Mouse (Mus musculus): ENCODE measurements around the gene Skp1a.

The Skp1a gene

DNA sequence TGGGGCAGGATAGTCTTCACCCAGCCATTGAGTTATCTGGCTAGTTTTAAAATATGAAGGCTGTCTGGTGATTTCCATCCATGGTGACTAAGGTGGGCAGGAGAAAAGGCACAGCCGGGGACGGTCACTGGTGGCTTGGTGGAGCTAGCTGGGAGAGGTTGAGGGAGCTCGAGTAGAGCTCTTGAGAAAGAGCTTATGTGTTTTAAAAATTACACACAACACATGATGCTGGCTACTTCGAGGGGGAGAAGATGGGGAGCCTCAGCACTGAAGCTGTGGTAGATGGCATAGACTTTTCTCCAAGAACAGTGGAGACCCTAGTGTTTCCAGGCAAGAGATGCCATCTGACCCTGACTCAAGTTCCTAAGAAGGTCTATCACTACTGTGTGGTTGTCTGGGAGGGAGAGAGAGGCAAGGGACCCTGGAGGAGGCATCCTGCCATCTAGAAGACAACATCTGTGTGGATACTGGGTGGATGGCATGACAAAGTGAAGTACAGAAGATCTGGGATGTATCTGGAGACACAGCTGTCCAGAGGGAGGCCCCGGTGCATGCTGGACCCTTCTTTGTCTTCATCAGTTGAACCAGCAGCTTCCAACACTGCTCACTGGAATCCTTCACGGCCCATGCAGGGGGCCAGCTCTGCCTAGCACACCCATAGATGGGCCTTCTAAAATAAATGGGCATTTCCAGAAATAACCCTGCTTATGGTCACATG lies 45.8 kb downstream of the Skp1a start:
- no peak for DNase-seq (ENCODE audit: low spot score in 2 of 2)

DNA sequence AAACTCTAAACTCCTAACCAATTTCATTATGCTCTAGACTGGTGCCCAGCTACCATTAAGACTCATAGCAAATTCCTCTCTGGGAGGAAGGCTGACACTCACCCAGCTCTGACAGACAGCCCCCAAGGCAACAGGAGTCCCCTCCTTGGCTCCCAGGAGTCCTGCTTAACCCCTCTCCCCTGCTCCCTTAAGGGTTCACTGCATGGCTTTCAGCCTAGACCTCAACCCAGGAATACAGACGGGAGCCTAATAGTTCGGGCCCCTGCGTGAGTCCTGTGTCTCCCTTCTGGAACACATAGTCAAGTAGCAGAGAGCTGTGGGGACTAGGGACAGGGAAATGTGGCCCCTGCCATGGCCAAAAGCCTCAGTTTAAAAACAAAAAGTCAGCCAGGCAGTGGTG lies 46.4 kb downstream of the Skp1a start:
- no peak for DNase-seq (ENCODE audit: low spot score in 2 of 2)

DNA sequence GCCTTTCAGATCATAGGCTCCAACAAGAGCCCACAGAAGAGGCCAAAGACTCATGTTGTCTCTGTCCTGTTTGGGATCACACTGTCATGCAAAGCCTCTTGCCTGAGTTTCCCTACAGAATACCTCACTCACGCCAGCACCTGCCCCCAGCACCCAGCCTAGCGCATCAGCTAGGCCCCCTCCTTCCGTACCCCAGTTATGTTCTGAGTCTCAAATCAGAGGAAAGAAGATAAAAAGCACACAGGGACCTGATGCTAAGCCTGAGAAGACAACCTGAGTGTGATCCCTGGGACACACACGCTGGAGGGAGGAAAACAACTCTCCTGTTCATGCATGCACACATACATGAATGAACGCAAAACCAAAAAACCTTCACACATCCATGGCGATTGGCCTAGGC lies 47.2 kb downstream of the Skp1a start:
- DNase-seq (ENCODE audit: low spot score in 2 of 2): no peak

DNA sequence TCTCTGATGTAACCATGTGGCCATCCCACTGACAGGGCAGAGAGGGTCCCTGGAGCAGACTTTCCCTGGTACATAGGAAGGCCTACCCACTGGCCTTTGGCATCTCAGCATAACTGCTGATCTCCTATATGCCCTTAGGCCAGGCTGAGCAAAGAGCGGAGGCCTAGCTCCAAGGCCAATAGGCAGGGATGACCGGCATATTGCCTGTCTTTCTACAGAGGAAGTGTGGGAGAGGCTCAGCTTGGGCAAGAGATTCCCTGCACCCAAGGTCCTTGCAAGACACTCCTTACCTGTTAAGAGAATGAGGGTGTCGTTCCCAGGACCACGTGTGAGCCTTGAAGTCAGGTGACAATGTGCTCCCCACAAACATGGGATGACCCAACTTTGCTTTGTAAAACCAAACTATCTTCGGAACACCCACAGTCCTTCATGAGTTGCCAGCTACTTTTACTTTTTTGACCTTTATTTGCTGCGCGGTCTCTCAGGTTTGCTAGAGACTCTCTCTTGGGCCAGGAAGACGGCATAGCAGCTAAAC lies 47.9 kb downstream of the Skp1a start:
- DNase-seq (ENCODE audit: low spot score in 2 of 2): no peak

DNA sequence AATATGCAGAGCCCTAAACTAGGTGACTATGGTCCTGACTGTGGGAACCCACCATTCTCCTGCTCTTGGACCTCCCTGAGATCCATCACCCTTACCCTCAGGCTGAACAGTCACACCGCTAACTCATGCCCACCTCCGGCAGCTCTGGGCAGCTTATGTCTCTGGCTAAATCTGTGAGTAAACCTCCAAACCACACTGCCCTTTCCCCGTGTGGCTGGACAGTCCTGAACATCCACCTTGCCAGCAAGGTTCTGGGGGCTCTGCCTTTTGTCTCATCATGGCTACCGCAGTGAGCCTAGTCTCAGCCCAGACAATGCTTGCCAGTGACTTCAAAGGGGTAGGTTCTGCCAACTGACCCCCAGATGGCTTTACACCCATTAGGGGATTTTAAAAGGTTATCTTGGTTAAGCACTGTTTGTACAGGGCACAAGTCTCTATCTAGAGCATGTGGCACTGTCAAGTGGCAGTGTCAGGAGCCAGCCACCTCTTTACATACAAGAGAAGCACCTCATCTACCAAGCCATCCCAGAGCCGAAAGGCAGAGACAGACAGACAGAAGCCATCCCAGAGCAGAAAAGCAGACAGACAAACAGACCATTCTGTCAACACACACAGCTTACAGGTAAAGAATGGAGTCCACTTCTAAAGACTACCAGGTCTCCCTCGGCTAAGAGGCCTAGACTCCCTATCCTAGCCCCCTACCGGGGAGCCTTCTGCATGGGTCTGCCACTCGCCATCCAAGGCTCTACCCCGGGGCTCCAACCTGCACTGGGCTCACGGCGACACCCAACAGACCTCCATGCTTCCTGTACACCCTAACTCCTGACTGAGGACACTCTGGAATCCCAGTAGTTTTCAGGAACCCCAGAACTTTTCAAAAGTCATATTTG lies 49.0 kb downstream of the Skp1a start:
- DNase-seq (ENCODE audit: low spot score in 2 of 2): no peak

DNA sequence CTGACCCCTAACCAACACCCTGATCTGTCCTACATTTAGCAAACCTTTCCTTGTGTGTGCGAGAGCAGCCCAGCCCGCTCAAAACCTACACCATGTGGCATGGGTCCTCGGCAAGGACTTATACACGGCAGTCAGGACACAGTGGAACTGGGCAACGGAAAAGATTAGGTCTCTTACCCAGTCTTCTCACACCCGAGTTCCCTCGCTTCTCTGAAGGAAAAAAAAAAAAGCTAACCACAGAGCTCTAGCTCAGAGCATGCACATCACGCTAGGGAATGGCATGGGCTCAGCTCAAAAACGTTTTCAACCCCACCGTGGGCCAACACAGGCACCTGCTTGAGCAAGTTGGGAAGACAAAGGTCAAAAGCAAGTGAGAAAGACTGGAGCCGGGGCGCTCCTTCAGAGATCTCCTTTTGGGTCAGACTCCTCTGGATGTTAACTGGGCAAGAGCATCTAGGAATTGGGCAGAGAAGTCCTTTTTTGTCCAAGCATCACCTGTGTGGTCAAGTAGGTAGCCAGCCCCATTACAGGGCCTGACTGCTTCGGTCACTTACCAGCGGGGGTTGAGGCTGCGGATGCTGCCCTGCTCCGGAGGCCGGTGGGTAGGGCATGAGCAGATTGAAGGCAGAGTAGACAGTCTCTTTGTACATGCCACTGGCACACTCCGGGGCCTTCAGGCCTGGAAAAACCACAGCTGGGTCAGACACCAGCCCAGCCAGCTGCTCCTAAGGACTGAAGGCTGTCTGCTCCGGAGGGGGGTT lies 50.0 kb downstream of the Skp1a start:
- no peak for DNase-seq (ENCODE audit: low spot score in 2 of 2)

DNA sequence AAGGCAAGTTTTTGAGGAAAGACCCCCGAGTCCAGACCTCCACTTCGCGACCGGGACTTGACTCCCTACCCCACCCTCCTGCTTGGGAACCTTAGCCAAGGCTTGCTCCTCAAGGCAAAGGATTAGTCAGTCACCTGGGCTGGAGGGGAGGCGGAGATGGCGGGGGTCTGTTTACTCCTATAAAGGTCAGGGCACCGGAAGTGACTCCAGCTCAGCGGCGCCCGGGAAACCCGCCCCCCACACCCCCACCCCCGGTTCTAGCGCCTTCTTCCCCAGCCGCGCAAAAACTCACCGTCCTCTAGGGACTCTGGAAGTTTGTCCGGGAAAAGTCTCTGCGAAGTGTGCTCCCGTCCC lies 50.6 kb downstream of the Skp1a start:
- no peak for DNase-seq (ENCODE audit: low spot score in 2 of 2)

DNA sequence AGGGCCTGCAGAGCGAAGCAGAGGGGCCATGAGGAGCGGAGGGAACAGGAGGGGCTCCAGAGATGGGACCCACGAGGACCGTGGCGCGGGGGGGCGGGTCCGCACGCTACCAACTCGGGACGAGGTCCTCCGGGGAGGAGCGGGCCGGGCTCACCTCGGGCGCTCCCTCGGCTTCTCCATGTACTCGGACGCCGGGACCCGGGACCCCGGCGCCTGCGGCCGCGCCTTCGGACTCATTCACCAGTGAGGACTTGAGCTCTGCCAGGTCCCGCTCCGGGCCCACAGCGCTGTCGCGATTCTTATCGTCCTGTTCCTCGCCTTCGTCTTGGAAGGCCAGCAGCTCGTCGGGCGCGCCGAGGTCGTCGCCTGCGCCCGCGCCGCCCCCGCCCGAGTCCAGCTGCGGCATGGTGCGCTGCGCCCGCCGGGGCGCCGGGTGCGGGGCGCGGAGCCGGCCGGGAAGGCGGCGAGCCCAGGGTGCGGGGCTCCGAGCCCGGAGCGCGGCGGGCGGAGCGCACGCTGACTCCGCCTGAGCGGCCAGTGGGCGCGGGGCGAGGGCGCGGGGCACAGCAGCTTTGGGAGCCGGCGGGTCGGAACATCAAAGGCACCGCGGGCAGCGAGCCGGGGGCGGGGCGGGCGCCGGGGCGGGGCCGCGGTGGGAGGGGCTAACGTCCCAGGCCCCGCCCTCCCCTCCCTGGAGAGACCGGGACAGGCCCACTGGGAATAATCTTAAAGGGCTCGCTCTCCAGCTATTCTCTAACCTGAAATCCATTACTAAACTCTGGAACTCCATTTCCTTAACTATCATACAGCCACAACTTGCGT lies 51.2 kb downstream of the Skp1a start, which contains the start of gene Tcf7:
Gene Tcf7, minus strand, starts transcription at position 241 of the 822 bp plus-strand sequence.
- peak in 1 of 2 experiments; percentile 32 for DNase-seq (ENCODE audit: low spot score in 2 of 2)

DNA sequence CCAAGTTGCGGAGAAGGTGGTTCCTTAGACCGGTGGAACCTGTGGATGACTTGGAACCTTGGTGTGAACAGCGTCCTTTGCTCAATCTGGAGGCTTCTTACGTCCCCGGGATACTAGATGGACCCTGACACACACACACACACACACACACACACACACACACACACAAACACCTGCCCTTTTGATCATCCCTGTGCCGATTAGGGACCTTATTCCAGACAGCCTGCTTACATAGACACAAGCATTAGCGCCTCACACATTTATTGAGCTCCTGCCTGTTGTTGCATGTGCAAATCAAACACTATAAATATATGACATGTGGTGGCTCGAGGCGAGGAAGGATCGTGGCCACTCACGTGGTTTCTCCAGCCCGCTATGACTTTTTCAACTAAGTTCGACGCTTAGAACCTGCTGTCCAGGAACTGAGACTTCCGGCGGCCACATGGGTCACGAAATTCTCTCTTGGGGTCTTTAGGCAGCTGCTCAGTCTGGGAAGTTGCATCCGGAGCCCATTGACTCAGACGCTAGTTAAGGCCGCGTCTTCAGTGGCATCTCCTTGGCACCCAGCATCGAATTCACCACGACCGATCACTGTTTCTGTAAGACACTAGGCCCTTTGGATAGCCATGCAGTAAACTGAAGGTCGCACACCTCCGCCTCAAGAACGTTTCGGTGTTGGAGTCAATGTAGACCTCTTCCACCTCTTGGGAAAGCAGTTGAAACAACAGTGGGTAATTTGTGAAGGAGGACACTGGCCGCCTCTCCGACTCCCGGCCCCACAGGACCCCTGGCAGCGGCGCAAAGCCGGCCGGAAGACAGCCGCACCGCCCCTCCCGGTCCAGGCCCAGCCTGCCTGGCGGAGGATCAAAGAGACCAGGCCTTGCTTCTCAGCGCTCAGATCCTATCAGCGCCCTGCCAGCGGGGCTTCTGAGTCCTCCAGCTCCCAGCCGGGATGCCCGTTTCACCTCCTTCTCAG lies 52.1 kb downstream of the Skp1a start:
- no peak for DNase-seq (ENCODE audit: low spot score in 2 of 2)

DNA sequence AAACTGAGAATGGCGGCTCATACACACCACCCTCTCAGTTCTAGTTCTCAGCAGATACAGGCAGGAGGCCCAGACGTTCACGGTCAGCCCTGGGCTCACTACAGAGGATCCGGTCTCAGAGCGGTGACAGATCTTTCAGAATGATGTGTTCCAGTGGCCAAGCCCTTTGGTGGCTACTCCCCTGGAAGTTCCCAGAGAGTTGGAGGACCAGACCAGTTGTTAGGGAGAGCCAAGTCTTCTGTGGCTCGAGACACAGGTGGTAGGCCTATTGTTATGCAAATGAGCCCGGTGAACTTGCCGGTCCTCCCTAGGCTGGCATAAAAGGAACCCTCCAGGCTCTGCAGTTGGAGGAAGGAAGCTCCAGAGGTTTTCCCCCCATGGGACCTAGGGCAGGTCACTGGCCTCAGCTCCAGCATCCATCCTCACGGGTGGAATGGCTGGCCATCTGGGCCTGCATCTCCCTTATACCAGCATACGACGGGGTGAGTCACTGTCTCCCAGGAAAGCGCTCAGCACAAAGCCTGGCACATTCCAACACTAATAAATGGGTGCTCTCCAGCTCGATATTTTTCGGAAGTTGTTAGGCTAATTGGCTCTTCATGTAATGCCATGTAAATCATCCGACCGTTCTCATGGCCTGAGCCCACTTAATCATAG lies 54.6 kb downstream of the Skp1a start:
- no peak for DNase-seq (ENCODE audit: low spot score in 2 of 2)

DNA sequence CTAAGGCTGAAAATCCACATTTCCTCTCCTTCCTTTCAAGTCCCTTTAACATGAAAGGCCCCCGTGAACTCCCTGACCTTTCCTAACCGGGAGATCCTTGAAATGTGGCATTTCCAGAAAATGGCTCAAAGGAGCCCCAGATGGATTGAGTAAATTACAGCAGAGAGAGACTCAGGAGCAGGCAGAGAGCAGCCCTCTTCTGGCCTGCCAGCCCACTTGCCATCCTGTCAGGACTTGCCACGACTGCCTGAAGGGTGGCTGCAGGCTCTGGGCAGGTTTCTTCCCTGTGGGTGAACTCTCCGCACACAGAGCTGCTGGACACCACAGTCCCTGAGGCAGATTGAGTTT lies 55.1 kb downstream of the Skp1a start:
- no peak for DNase-seq (ENCODE audit: low spot score in 2 of 2)

DNA sequence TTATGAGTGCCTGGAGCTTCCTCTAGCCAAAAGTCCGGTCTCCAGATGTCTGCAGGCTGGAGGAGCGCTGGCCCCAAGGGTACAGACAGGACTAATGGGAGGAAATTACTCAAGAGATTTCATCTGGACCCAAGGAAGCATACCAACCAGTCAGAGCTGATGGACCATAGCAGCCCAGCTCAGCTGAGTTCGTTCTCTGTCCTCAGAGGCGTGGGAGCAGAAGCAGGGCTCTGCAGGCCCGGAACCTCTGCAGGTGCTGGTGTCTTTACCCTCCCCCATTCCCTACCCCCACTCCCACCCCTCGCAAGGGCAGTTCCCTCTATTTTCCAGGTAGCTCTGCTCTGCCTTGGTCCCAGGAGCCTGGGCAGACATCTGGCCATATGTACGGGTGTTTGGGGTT lies 60.6 kb downstream of the Skp1a start:
- no peak for DNase-seq (ENCODE audit: low spot score in 2 of 2)

DNA sequence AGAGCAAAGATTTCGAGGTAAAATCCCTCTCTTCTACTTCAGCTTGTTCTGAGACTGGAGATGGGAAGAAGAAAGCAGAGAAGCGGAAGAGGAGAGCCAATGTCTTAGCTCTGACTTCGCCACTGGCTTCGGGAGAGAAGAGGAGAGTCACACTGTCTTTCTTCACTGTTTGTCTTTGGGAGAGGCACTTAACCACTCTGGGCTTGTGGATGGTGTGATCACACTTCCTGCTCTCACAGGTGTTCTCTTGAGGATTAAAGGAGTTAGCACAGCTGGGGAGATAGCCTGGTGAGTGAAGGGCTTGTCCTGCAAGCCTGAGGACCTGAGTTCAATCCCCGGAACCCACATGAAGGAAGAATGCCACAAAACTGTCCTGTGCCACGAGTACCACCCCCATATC lies 61.1 kb downstream of the Skp1a start:
- DNase-seq (ENCODE audit: low spot score in 2 of 2): no peak

DNA sequence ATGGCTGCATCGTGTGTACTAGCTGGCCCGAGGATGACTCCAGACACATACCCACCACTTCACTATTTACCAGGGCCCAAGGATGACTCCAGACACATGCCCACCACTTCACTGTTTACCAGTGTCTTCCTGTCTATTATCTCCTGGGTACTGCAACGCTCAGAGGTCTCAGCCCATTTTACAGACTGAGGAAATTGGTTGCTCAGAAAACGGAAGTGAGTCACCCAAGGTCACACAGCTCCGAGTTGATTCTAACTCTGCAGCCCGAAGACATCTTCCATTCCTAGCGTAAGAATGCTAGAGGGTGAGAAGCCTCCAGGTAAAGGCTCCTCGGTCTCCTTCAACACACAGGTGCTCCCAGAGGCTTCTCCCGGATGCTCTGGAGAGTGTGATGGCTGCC lies 62.3 kb downstream of the Skp1a start:
- DNase-seq (ENCODE audit: low spot score in 2 of 2): no peak
